Mouse (Mus musculus): ENCODE data around the gene Rabgef1.

GRCm38 (mm10) chr5:130158545-130158944 lies 13.1 kb upstream of the Rabgef1 start:
- no peak for TF ChIP-seq HCFC1 (IDR thresholded peaks at IDR 0.05; ENCODE audit: borderline replicate concordance, insufficient read depth, low read length)
- TF ChIP-seq MAFK (IDR thresholded peaks at IDR 0.05; ENCODE audit: insufficient read depth, low read depth, low read length) = no peak
- no peak for TF ChIP-seq ZNF384 (IDR thresholded peaks at IDR 0.05; ENCODE audit: low read depth, low read length)
- TF ChIP-seq CHD2 (IDR thresholded peaks at IDR 0.05; ENCODE audit: low read depth, low read length) = no peak
- TF ChIP-seq ZC3H11A (IDR thresholded peaks at IDR 0.05; ENCODE audit: borderline replicate concordance, low read depth, low read length) = no peak
